Mouse (Mus musculus): ENCODE results near the gene Catsper1.
A peak's percentile ranks its signal among the peaks of the same experiment; 100 is the strongest.
"Not testable (repeated sequence)": the region's sequence is repeated elsewhere in the genome, so short reads cannot be mapped to it uniquely, and the experiment has no call there.

Gene Catsper1

GRCm38 (mm10) chr19:5335441-5335840 is at the start of gene Catsper1:
Catsper1 (plus strand) TSS chr19:5335741.
- no peak for DNase-seq (ENCODE audit: low spot score in 2 of 2)

DNA sequence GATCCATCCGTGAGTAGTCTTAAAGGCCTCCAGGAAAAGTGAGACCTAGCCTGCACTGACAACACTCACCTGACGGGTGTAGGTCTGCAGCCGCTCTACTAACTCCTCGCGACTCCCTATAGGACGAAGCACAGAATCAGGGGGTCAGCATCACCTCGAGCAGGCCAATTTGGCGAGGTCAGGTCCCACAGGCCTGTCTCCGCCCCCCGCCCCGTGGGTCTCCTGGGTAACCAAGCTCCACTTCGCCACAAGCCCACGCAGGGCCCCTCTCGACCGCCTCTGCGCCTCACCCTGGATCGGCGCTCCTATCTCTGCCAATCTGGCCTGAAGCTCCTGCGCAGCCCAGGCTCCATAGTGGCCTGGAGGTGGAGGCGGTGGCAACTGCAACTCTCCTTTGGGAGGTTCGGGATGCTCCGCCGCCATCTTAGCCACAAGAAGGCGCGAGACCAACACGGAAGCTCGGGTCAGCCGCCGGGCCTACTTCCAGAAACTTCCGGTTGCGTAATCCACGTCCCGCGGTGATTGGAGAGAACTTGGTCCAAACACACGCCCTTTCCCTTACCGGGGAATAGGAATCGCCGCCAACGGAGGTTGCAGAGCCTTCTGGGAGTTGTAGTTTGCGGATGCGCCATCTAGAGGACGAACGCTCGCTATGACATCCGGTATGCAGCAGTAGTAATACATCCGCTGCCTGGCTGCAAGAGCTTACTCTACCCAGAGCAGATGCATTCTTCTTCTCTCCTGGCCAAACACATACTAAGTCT is 40.4 kb upstream of the Catsper1 start, which contains the start of gene Sf3b2:
Gene Sf3b2 (minus strand): TSS at position 484 of the 764 bp plus-strand sequence.
- peak; percentile 93 to 98 for DNase-seq (ENCODE audit: low spot score in 2 of 2)

GRCm38 (mm10) chr19:5295736-5296075 is 39.8 kb upstream of the Catsper1 start:
- no peak for DNase-seq (ENCODE audit: low spot score in 2 of 2)

DNA sequence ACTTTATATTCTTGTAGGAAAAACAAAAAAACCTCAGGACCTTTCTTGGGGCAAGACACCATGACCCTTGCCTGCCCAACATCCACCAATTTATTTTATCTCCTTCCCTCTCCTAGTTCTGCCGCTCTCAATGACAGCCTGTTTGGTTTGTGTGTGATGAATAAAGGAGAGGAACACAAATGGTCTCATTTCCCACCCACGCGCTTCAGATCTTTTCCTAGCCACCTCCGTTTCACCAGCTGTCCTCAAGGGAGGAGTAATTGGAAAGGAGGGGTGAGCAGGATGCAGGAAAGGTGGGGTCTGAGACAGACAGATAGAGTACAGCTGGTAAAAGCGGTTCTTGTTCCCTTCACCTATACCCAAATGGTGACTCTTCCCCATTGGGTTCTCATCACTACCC is 38.9 kb upstream of the Catsper1 start:
- DNase-seq (ENCODE audit: low spot score in 2 of 2), result no peak

DNA sequence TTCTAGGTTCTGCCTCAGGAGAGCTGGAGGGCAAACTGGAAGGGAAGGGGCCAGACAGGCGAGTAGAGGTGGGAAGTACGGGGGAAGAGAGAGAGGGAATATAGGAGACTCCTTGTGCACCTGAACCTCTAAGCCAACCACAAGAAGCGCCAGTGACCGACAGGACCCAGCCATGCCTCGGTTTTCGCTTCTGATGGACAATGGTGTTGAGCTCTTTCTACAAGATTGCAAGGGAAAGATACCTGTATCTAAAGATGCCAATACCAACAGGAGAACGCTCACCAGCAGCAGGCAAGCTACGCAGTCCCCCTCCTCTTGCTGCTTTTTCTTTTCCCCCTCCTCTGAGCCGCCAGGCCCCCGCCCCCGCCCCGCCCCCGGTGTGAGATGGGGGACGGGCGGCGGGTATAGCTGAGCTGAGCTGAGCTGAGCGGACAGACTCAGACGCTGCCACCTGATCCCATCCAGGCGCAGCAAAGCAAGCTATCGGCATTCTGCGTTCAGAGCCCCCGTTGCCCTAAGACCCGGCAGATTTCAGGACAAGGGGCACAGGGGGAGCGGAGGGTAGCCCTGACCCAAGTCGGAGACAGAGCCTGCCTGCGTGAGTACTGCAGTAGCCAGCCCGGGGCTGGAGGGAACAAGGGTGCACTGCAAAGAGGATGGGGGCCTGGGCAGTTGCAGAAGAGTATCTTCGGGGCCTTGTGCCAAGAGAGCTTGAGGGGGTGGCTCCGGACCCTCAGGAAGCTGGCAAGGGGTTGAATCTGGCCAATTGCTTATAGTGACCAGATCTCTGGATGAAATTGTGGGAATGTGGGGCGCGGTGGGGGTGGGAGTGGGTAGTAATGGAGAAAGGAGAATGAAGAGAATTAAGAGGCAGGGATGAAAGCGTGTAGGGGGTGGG is 37.4 kb upstream of the Catsper1 start, which contains the start of gene Gal3st3:
Gene Gal3st3 (plus strand): TSS at position 429 of the 898 bp plus-strand sequence.
- peak in 1 of 2 experiments; percentile 51 for DNase-seq (ENCODE audit: low spot score in 2 of 2)

DNA sequence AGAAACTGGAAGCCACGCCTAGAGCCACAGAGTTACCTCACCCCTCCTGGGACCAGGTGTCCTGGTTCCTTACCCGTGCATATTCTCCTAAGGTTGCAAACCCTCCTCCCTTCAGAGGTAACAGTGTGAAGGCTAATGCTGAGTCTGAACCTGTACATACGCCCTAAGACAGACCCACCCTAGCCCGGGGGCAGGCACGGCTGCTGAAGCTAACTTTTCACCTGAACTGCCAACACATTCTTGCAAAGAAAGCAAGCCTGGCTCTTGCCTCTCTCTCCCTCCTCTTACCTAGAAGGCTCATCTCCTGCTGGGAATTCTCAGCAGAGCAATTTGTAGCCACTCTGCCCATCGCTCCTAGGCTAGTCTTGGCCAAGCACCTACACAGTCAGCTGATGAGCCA is 35.0 kb upstream of the Catsper1 start:
- DNase-seq (ENCODE audit: low spot score in 2 of 2), result no peak

- peak in 1 of 2 experiments; percentile 34 for DNase-seq (ENCODE audit: low spot score in 2 of 2)
These were observed 33.1 kb upstream of the Catsper1 start for GRCm38 (mm10) chr19:5302455-5302854.

GRCm38 (mm10) chr19:5306279-5306678 is 29.3 kb upstream of the Catsper1 start:
- no peak for DNase-seq (ENCODE audit: low spot score in 2 of 2)

GRCm38 (mm10) chr19:5306968-5307734 is 28.4 kb upstream of the Catsper1 start:
- DNase-seq (ENCODE audit: low spot score in 2 of 2), result peak in 1 of 2 experiments; percentile 43

- no peak for DNase-seq (ENCODE audit: low spot score in 2 of 2)
These were observed 26.5 kb upstream of the Catsper1 start for GRCm38 (mm10) chr19:5309025-5309424.

DNA sequence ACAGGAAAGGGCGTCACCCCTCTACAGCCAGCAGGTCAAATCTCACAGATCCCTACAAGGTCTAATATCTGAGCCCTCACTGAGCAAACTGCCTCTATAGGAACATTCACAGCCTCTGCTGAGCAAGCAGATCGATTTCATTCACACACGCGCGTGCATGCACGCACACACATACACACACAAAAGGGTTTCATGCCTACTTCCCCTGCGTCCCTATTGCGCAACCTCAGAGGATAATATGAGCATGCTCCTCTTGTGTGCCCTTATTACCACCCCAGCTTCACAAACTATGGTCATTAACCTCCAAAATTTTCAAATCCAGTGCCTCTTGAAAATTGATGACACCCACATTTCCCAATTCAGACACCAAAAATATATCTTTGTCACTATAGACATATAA is 22.4 kb upstream of the Catsper1 start:
- no peak for DNase-seq (ENCODE audit: low spot score in 2 of 2)

- no peak for DNase-seq (ENCODE audit: low spot score in 2 of 2)
These were observed 11.7 kb upstream of the Catsper1 start for GRCm38 (mm10) chr19:5323801-5324200.

- DNase-seq (ENCODE audit: low spot score in 2 of 2), result no peak
These were observed 7.6 kb upstream of the Catsper1 start for GRCm38 (mm10) chr19:5327970-5328369.

DNA sequence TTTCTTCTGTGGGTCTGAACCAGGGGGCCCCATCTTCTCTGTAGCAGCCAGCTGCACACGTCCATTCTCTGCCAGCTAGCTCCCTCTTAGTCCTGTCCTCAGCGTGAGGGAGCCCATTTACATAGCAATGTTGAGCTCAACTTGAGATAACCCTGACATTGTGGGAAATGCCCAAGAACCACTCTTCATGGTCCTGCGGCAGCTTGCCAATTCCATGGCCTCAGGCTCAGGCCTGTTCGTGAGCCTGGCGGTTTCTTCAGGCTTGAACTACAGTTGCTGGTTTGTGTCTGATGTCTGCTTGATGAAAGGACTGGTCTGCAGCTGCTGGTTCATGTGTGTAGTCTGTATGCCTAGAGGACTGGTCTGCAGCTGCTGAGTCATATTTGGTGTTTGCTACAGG is 800 bp upstream of the Catsper1 start:
- DNase-seq (ENCODE audit: low spot score in 2 of 2), result no peak

GRCm38 (mm10) chr19:5337975-5338374 is 2.4 kb downstream of the Catsper1 start:
- peak; percentile 31 to 72 for DNase-seq (ENCODE audit: low spot score in 2 of 2)

DNA sequence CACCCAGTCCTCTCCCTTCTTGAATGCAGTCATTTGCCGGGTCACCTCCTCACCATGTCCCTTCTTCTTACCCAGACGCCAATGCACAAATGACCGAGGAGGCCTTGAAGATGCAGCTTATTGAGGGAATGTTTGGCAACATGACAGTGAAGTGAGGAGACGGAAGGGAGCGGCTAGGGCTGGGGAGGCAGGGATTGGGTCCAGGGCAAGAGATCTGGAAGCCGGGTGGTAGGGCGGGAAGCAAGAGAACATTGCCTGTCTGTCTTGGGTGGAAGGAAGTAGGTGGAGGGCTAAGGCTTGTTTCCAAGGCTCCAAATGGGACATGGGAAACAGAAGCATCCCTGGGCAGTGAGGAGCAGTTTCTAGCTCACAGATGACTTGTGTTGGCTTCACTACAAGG is 5.8 kb downstream of the Catsper1 start:
- DNase-seq (ENCODE audit: low spot score in 2 of 2), result no peak

GRCm38 (mm10) chr19:5345297-5346131 is 10.0 kb downstream of the Catsper1 start:
- no peak for DNase-seq (ENCODE audit: low spot score in 2 of 2)

DNA sequence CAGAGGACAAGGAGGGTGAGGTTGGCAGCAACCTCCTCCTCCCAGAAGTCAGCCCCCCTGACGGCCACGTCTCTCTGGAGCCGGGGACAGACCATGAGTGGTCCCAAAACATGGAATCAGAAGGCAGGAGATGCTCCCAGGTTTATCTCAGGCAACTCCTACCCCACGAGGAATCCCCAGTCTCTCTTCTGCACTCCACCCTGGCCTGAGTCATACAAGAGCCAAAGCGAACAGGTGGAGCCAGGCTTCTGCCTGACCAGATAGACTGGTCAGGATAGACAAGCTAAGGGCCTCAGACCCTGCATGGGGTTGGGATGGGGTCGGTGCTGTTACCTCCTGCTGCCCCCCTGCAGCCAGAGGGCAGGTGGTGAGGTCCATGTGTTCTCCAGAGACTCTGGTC is 12.5 kb downstream of the Catsper1 start:
- no peak for DNase-seq (ENCODE audit: low spot score in 2 of 2)

- peak in 1 of 2 experiments; percentile 31 for DNase-seq (ENCODE audit: low spot score in 2 of 2)
These were observed 13.3 kb downstream of the Catsper1 start for GRCm38 (mm10) chr19:5348526-5349501.

DNA sequence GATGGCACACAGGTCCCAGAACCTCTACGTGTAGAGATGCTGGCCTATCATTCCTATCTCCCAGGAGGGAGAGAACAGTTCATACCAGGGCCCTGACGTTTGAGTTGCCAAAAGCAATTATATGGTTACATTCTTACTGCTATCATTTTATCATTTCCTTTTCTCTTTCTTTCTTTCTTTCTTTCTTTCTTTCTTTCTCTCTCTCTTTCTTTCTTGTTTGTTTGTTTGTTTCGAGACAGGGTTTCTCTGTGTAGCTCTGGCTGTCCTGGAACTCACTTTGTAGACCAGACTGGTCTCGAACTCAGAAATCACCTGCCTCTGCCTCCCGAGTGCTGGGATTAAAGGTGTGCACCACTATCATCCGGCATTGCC is 13.9 kb downstream of the Catsper1 start, which contains the start of gene Cst6:
Gene Cst6 (minus strand): TSS at position 73 of the 372 bp plus-strand sequence.
- not testable (repeated sequence) for DNase-seq (ENCODE audit: low spot score in 2 of 2)
